Mouse (Mus musculus) stomach, postnatal 0 days (tissue): ENCODE results near the gene Ank3.

Experiments used
- CTCF ChIP-seq: IDR thresholded peaks from 2 replicates; pipeline ENCODE4 v1.5.1; 2016; ENCODE audit warnings: antibody characterized with exemption, low read depth, mild to moderate bottlenecking, moderate library complexity
- EP300 ChIP-seq: optimal IDR thresholded peaks from 2 replicates; pipeline ENCODE3; 2016; ENCODE audit warnings: antibody characterized with exemption

GRCm38 (mm10) chr10:69698699-69699098 lies 300.1 kb downstream of the Ank3 start:
- no peak for TF ChIP-seq CTCF
- TF ChIP-seq EP300, result no peak
